Mouse (Mus musculus) erythroblast, embryonic 14.5 days (primary cell): ENCODE data around the gene Rab28. TPM values are rescaled to one million over a fixed set of nuclear protein-coding genes. Genes with fewer than 3 reads are reported as not detected.

Experiments
- H3K27me3 ChIP-seq: 2 replicates; pipeline ENCODE4 v1.6.1; 2012; ENCODE audit warnings: inconsistent platforms; ENCODE audit not compliant: control insufficient read depth
- H3K36me3 ChIP-seq: 2 replicates; pipeline ENCODE4 v1.6.1; 2012; ENCODE audit warnings: mild to moderate bottlenecking, inconsistent platforms; ENCODE audit not compliant: control insufficient read depth
- H3K4me1 ChIP-seq: 2 replicates; pipeline ENCODE4 v1.6.1; 2012; ENCODE audit warnings: inconsistent platforms; ENCODE audit not compliant: control insufficient read depth
- H3K4me3 ChIP-seq: replicated peaks from 2 replicates; pipeline ENCODE3; 2012; ENCODE audit warnings: moderate library complexity, mild to moderate bottlenecking, inconsistent platforms
- H3K9me3 ChIP-seq: 2 replicates; pipeline ENCODE4 v1.6.1; 2012; ENCODE audit warnings: low read length, inconsistent platforms, mixed read lengths; ENCODE audit not compliant: control insufficient read depth
- GATA1 ChIP-seq: IDR thresholded peaks from 2 replicates; pipeline ENCODE4 v1.6.1; 2012; ENCODE audit warnings: low read length, inconsistent platforms, mixed read lengths
- TAL1 ChIP-seq: IDR thresholded peaks from 3 replicates; pipeline ENCODE4 v1.6.1; 2012; ENCODE audit warnings: low read length, inconsistent platforms, mixed read lengths
- polyA plus RNA-seq: library from polyadenylated mRNA; stranded (reverse); fragments of >175 nt; gene quantifications from 2 replicates; pipeline ENCODE4 v1.2.3, GENCODE M21; 2012

Rab28 gene
- polyA plus RNA-seq, 1 experiment, result 2.4 TPM

DNA sequence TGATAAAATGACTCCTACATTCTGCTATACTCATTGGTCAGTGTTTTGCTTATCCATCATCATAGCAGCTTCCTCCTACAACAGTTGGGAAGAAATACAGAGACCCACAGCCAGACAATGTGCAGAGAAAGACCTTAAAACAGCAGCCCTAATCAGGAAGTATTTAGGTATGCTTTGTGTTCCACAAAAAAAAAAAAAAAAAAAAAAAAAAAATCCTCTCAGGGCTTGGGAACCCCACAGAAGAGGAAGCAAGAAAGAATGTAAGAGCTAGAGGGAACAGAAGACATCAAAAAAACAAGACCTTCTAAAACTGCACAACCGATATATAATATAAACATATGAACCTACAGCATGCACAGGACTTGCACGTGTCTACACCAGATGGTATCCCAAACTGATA, 24.0 kb downstream of the Rab28 start:
- TF ChIP-seq TAL1 (no peak), GATA1 (no peak)
- no peaks in the 10 kb centered on the region for H3K36me3 ChIP-seq
- H3K9me3 ChIP-seq, result no peaks in the 10 kb centered on the region
- H3K27me3 ChIP-seq, result no peaks in the 10 kb centered on the region
- no peaks in the 10 kb centered on the region for H3K4me1 ChIP-seq
- no peak overlapping the region for H3K4me3 ChIP-seq

DNA sequence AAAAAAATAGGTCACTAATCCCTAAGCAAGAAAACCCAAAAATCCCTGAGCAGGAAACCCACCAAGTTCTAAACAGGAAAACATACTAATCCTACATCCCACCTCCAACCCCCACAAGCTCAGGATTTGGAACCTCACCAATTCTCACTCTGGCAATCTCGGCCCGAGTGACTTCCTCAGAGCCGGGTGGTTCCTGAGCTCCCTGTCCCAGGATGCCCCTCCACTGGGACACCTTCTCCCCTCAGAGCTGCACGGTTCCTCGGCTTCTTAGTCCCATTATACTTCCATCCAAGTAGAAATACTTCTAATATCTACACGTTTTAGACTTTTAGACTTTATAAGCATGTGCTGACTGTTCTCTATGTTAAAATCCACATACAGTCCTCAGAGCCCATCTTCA, 41.9 kb downstream of the Rab28 start:
- Histone ChIP-seq H3K4me1 (no peaks in the 10 kb centered on the region), H3K27me3 (no peaks in the 10 kb centered on the region), H3K4me3 (no peak overlapping the region), H3K9me3 (no peaks in the 10 kb centered on the region), H3K36me3 (no peaks in the 10 kb centered on the region)
- TF ChIP-seq TAL1 (no peak), GATA1 (no peak)

DNA sequence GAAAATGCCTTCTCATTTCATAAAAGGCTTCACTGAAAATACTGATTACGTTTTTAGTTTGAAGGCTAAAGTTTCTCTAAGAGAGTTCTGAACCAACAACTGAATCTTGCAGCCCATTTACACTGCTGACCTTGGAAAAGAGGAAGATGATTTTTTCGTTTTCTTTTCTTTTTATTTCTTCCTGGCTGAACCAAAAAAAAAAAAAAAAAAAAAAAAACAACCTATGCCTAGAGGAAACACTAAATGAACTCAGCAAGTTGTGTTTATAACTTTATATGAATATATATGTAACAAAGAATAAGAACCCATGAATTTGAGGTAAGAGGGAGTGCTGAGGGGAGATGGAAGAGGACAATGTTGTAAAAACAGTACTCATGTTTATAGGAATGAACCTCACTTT, 71.2 kb downstream of the Rab28 start:
- Histone ChIP-seq H3K27me3 (no peaks in the 10 kb centered on the region), H3K4me1 (no peaks in the 10 kb centered on the region), H3K9me3 (no peaks in the 10 kb centered on the region), H3K4me3 (no peak overlapping the region), H3K36me3 (no peaks in the 10 kb centered on the region)
- no peak for TF ChIP-seq TAL1
- TF ChIP-seq GATA1, result no peak

DNA sequence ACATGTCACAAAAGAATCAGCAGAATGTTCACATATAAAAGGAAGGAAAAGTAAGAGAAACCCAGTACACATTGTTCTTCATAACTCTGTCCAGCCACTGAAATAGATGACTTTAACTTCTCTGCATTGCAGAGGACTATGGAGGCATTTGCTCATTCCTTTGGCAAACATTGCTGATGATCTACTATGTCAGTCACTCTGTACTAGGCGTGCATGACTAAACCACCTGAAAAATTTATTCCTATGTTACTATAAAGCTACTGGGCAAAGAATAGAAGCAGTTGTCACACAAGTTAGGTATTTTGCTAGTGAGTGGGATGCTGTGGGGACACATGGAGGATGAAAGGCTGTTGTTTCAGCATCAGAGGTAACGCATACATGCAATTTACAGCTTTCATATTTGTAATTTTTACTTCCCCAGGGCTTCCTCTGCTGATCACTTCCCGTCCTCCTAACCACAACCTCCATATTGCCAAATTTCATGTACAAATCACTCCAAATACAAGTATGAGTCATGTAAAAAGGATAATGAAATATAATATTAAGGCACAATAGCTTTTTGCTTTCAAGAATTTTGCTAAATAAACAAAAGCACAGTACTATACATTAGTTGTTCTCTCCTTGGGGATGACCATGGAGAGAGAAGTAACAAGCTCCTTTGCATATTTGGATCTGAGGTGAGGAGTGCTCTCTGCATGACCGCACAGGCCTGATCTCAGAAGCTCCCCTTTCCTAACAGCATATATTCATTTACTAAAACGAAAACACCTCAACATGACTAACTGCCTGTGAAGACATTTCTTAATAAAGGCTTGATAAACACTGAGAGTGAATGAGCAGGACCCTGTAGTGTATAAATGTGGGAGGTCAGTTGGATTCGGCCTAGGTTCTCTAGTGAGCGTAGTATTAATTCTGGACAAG, 80.5 kb downstream of the Rab28 start:
- TF ChIP-seq GATA1, result no peak
- TF ChIP-seq TAL1, result no peak
- Histone ChIP-seq H3K36me3 (no peaks in the 10 kb centered on the region; the same call in none of the 2 replicates), H3K4me3 (no peak overlapping the region)

DNA sequence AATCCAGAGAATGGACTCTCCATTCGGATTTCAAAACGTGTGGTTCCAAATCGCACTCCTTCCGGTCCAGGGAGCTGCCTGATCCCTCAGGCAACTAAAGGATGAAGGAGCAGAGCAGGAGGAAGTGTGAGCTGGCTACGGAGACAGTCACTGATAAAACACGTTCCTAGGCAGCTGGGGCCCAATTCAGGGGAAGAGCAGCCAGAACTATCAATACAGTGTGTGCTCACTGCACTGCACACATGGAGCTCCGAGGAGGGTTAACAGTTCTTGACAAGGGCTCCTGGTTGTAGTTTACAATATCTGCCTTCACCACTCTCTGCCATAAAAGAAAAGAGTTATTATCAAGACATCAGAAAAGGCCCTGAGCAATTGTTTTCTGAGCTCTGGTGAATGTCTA, 82.4 kb downstream of the Rab28 start:
- TF ChIP-seq GATA1 (no peak), TAL1 (no peak)
- H3K27me3 ChIP-seq, result no peaks in the 10 kb centered on the region
- no peak overlapping the region for H3K4me3 ChIP-seq
- H3K4me1 ChIP-seq, result no peaks in the 10 kb centered on the region
- H3K9me3 ChIP-seq, result no peaks in the 10 kb centered on the region
- H3K36me3 ChIP-seq, result no peaks in the 10 kb centered on the region; the same call in none of the 2 replicates

More for the DNA sequence above, 80.5 kb downstream of the Rab28 start:
- H3K9me3 ChIP-seq, result no peaks in the 10 kb centered on the region
- H3K4me1 ChIP-seq, result no peaks in the 10 kb centered on the region
- no peaks in the 10 kb centered on the region for H3K27me3 ChIP-seq

DNA sequence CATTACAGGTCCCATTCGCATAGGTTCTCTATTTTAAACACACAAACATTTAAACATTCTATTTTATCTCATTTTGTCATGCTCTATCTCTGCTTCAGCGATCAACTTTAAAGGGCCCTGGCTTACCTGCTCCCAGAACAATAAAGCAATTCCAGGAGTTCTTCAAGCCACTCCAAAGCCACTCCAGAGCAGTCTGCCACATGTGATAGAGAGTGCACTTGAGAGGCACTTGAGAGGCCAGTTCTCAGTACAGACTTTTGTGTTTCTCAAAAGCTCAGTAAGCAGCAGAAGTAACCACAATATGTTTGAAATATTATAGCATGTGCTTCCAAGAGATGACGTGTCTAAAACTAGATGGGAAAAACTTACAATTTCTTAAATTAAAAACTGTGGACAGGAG, 86.2 kb downstream of the Rab28 start:
- Histone ChIP-seq H3K9me3 (no peaks in the 10 kb centered on the region), H3K36me3 (no peaks in the 10 kb centered on the region; the same call in none of the 2 replicates), H3K4me3 (no peak overlapping the region), H3K27me3 (no peaks in the 10 kb centered on the region), H3K4me1 (no peaks in the 10 kb centered on the region)
- TF ChIP-seq TAL1 (no peak), GATA1 (no peak)

DNA sequence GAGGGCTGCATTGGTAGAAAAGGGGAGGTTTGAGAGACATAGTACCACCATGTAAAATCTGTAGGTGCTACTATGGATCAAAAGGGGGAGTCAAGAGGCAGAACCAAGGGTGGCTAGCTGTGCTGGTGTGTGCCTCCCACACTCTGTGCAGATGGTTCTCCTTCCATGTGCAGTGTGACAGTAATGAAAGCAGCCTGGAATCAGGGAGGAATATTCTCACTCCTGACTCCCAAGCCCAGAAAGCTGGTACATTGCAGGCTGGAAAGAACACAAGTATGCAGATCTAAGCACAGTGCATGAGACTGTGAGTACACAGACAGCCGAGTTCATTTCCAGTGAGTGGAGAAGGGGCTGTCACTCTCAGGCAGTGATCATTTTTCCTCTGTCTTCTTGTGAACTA, 89.0 kb downstream of the Rab28 start:
- no peaks in the 10 kb centered on the region for H3K4me1 ChIP-seq
- H3K36me3 ChIP-seq, result no peaks in the 10 kb centered on the region
- no peaks in the 10 kb centered on the region for H3K9me3 ChIP-seq
- no peaks in the 10 kb centered on the region for H3K27me3 ChIP-seq
- H3K4me3 ChIP-seq, result no peak overlapping the region
- no peak for TF ChIP-seq TAL1
- no peak for TF ChIP-seq GATA1

DNA sequence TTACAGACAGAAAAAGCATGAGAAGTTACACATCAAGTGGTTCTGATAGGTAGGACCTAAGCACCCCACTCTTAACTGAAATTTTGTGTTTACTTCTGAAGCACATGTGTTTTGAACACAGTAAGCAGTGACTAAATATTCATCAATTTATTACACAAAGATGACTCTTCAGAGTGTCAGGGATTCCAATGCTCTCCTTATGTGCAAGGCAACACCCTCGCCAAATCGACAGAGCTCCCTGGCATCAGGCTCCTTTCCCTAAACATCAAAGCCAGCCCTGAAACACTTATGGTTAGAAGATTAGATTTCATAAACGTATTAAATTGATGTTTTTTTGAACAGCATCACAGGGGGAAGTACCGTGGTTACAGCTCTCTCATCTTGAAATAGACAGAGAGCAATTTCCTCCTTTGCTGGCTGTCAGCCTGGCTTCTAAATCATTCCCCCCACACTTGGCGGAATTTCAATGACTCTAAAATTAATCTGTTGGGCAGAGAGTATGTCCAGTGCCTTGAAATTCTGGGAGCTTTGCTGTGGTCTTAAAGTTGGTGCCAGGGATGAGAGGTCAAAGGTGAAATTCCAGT, 97.4 kb downstream of the Rab28 start:
- Histone ChIP-seq H3K9me3 (peaks cover 2% of the 10 kb centered on the region; the same call in 1 of the 2 replicates), H3K4me1 (no peaks in the 10 kb centered on the region), H3K36me3 (no peaks in the 10 kb centered on the region), H3K4me3 (no peak overlapping the region), H3K27me3 (no peaks in the 10 kb centered on the region)
- TF ChIP-seq TAL1 (no peak), GATA1 (no peak)

DNA sequence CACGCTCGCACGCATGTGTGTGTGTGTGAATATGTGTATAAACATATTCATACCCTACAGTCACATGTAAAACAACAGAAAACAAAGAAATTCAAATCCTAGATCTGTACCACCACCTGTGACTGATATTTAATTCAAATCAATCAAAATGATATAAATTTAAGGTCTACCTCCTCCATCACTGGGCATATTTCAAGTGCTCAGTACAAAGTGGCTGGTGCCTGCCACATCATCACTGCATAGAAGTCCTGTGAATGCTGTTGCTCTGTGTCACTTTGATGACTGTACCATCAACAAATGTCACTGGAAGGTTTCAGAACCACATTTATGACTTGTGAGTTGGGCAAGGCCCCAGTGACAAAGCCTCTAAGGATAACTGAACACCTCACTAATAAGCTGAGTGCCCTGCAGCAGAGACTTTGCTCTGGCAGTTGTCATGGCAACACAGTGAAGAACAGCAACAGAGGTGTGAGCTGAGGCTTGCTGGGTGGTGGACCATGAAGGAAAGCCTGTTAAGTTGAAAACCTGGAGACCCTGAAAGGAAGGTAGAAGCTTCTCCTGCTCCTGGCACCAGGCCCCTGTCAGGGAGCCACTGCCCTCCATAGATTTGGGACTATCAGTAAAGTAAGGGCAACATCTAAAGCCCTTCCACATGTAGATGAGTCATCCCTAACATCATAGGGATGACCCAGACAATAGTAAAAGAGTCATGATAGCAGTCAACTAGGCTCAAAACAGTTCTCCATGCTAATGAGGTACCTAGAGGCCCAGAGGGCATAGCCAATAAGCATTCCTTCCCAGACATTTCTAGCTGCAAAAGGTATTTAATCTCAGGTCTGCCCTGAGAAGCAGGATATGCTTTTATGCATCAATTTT, 111.5 kb downstream of the Rab28 start:
- H3K27me3 ChIP-seq, result no peaks in the 10 kb centered on the region
- no peaks in the 10 kb centered on the region for H3K36me3 ChIP-seq
- TF ChIP-seq TAL1 (no peak), GATA1 (no peak)
- H3K4me3 ChIP-seq, result no peak overlapping the region
- H3K4me1 ChIP-seq, result no peaks in the 10 kb centered on the region
- H3K9me3 ChIP-seq, result no peaks in the 10 kb centered on the region
